Mouse (Mus musculus) brain, adult 10 weeks (tissue): Measurements from ENCODE around the gene Olfr224. TPM values are rescaled to one million over a fixed set of nuclear protein-coding genes. Genes with fewer than 3 reads are reported as not detected.

Experiments used
- polyA plus RNA-seq: library from polyadenylated mRNA; stranded (reverse); fragments of 350-450 nt; fragmentation: Illumina TruSeq; extraction: RNeasy Lipid Tissue Mini Kit (QIAGEN cat#74804); gene quantifications from one replicate; pipeline ENCODE4 v1.2.3, GENCODE M21; 2015; ENCODE audit warnings: low read depth, low replicate concordance

Olfr224 gene
- not detected for polyA plus RNA-seq

DNA sequence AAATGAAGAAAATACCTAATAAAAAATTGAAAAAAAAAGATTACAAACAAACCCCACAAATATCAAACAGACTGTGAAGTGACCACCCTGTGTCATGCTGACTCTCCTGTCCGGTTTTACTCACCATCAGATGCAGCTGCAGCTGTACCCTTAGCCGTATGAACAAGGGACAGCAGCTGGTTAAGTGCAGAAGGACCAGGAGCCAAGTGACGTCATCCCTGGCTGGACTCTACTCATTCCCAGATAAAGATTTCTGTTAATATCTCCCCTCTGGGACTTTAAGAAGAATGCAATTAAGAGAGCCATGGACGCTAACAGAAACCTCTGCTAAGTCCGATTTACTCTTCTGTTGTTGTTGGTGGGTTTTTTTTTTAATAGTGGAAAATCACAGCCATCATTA is at the start of gene Olfr224:
TSS of gene Olfr224 (minus strand) at position 149 of the 400 bp plus-strand sequence.

DNA sequence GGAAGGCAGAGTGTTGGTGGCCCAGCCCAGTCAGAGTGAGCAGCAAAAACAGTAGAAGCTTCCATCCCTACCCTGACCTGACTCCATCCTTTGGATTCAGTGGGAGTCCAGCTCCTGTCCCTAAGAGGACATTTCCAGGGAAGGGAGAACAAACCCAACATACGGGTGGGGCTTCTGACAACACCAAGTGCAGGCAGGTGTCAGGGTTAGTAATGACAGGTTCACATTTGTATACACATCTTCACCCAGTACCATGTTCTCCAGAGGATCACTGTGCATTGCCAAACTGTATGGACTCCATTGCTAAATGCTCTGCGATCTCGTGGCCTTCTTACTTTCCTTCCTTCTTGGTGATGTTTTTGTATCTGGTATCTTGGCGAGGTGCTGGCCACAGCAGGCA is 45.6 kb upstream of the Olfr224 start, which contains the start of gene 2210407C18Rik:
TSS of gene 2210407C18Rik (minus strand) at position 101 of the 400 bp plus-strand sequence.

DNA sequence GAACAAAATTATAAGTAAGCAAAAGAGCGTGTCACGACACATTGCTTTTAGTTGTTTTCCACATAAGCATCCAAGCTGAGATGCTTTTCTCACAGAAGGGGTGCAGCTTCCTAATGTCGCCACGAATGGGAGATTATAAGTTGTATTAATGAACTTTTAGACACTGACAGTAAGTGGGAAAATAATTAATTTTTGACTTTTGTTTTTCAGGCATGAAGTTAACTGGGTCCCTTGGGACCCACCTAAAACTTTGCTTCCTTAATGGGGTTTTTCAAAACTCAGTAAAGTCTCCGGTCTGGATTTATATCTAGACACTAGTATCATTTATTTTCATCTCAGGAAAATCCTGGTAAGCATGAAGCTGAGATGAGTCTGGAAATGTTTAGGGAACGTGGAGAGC is 24.5 kb upstream of the Olfr224 start, which contains the start of gene Olfr324:
TSS of gene Olfr324 (plus strand) at position 301 of the 400 bp plus-strand sequence.

DNA sequence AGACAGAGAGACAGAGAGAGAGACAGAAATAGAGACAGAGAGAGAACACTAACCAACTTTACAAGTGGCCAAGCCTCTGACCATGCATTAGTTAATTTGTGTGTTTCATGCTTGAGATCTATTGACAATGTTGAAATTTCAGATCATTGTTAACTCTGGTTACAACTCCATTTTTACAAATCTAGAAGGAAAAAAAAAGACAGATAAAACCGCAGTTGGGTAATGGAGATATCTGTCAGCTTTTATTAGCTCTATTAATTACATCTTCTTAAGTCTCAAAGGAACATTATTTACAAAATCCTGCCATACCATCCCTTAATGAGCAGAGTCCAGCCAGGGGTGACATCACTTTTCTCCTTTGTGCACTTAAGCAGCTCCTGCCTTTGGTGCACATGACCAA is 7.1 kb upstream of the Olfr224 start, which contains the start of gene Olfr325:
TSS of gene Olfr325 (plus strand) at position 301 of the 400 bp plus-strand sequence.

GRCm38 (mm10) chr11:58555536-58555935 is 14.8 kb downstream of the Olfr224 start, which contains the start of gene Olfr328:
Olfr328 (minus strand) TSS chr11:58555636.

DNA sequence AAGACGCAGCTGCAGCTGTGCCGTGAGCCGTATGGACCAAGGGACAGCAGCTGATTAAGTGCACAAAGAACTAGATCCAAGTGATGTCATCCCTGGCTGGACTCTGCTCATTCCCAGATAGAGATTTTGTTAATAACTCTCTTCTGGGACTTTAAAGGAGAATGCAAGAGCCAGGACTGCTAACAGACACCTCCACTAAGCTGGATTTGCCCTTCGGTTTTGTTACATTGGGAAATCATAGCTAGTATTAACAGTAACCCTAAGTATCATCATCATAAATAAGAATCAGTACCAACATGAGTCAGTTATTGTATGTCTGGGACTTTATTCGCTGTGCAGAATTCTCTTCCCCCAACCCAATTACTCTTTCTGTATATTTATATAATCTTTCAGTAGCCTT is 24.0 kb downstream of the Olfr224 start, which contains the start of gene Olfr329-ps:
TSS of gene Olfr329-ps (minus strand) at position 101 of the 400 bp plus-strand sequence.

DNA sequence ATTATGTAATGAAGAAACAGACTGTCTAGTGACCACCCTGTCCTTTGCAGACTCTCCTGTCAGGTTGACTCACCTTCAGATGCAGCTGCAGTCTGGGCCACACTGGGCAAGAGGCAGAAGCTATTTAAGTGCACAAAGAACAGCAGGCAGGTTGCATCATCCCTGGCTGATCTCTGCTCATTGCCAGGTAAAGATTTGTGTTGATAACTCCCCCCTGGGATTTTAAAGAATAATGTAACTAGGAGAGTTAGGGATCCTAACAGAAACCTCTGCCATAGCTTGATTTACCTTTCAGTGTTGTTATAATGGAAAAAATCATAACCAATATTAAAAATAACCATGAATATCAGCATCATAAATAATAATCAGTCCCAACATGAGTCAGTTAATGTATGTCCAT is 35.6 kb downstream of the Olfr224 start, which contains the start of gene Olfr330:
TSS of gene Olfr330 (minus strand) at position 101 of the 400 bp plus-strand sequence.

Other genes with a start within 250 kb of the Olfr224 start
- 35.8 TPM for gene Zfp672, start 240.2 kb downstream of the Olfr224 start, polyA plus RNA-seq
- gene Sh3bp5l, start 239.8 kb downstream of the Olfr224 start, polyA plus RNA-seq: 37.3 TPM
- not detected for gene Lypd8, start 191.5 kb downstream of the Olfr224 start, polyA plus RNA-seq
- gene 1810065E05Rik, start 149.4 kb downstream of the Olfr224 start, polyA plus RNA-seq: not detected
- not detected for gene Gm12253, start 138.0 kb downstream of the Olfr224 start, polyA plus RNA-seq
- not detected for gene Lypd9, start 117.6 kb downstream of the Olfr224 start, polyA plus RNA-seq
- not detected for gene Olfr30, start 108.3 kb downstream of the Olfr224 start, polyA plus RNA-seq
- not detected for gene Olfr332, start 78.0 kb downstream of the Olfr224 start, polyA plus RNA-seq
- not detected for gene Olfr331, start 68.0 kb downstream of the Olfr224 start, polyA plus RNA-seq
- not detected for gene Olfr330, start 35.7 kb downstream of the Olfr224 start, polyA plus RNA-seq
- not detected for gene Olfr329-ps, start 24.1 kb downstream of the Olfr224 start, polyA plus RNA-seq
- not detected for gene Olfr328, start 14.9 kb downstream of the Olfr224 start, polyA plus RNA-seq
- not detected for gene Olfr325, start 7.2 kb upstream of the Olfr224 start, polyA plus RNA-seq
- gene Olfr324, start 24.6 kb upstream of the Olfr224 start, polyA plus RNA-seq: not detected
- gene 2210407C18Rik, start 45.5 kb upstream of the Olfr224 start, polyA plus RNA-seq: not detected
- gene Olfr323, start 59.9 kb upstream of the Olfr224 start, polyA plus RNA-seq: not detected
- not detected for gene Trim58, start 69.9 kb upstream of the Olfr224 start, polyA plus RNA-seq
- gene Olfr322, start 88.2 kb upstream of the Olfr224 start, polyA plus RNA-seq: not detected
- gene Olfr320, start 110.5 kb upstream of the Olfr224 start, polyA plus RNA-seq: not detected
- gene Olfr319, start 128.6 kb upstream of the Olfr224 start, polyA plus RNA-seq: not detected
- gene Olfr318, start 153.5 kb upstream of the Olfr224 start, polyA plus RNA-seq: not detected
- gene Olfr317, start 168.7 kb upstream of the Olfr224 start, polyA plus RNA-seq: not detected
- 1.3 TPM for gene Olfr316, start 182.2 kb upstream of the Olfr224 start, polyA plus RNA-seq
- gene Olfr315, start 202.6 kb upstream of the Olfr224 start, polyA plus RNA-seq: not detected
- gene Olfr314, start 212.4 kb upstream of the Olfr224 start, polyA plus RNA-seq: not detected
- gene Fam183b, start 231.4 kb upstream of the Olfr224 start, polyA plus RNA-seq: 10.0 TPM
- not detected for gene Olfr313, start 244.4 kb upstream of the Olfr224 start, polyA plus RNA-seq